8 mouse cellular contexts compared by ENCODE assay signal in the genomic region with DNA sequence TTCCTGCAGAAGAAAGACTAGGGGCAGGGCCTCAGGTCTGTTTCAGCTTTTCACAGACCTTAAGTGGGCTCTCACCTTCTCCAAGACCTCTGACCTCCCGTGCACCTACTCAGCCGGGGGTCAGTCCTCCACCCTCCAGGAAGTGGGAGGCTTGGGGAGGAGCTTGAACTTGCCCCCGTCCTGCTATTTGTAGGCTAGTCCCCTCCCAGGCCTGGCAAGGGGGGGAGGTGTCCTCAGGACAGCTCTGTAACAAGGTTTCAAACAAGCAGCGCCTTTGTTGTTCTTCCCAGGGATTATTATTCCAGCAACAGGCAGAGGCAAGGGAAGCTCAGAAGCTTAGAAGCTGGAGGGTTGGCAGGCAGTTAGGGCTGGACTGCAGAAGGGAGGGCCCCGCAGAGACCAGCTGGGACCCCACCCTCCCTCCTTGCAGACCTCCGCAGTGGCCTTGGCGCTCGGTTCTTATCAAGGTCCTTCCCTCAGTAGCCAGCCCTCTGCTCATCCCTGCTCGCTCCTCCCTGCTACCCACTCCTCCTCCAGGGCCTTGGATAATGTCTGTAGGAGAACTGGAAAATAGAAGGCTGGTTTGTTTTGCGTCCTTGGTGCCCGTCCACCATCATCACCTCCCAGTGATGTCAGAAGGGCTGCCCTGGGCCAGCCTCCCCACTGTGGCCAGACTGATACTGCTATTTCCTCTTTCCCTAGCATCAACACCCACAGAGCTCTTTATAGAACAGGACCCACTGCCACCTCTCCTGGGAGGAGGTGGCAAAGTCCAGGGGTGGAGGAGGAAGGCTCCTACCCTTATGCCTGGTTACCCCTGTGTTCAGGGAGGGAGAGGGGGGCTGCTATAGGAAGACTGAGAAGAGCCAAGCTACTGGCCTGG. TPM values are rescaled to one million over a fixed set of nuclear protein-coding genes. Genes with fewer than 3 reads are reported as not detected.
DNase-seq lines count a peak whose midpoint lies in the region; ATAC-seq lines count a peak whose summit lies in the region.

No protein-coding gene starts in this region.

- peak; percentile 49 for DNase-seq in neural tube, embryonic 10.5 days (ENCODE audit: extremely low spot score, low spot score)
- peak; percentile 44 to 52 for DNase-seq in heart, postnatal 10 days
- peak; percentile 89 for DNase-seq in testis, postnatal 14 days (ENCODE audit: low spot score)
- no peak for DNase-seq in thymus, postnatal 14 days

- H3K4me1 ChIP-seq in forebrain, embryonic 12.5 days: peaks cover 38% of the 10 kb centered on the region
- peaks cover 9% of the 10 kb centered on the region for H3K4me1 ChIP-seq in forebrain, embryonic 16.5 days (replicated peaks; ENCODE audit: control insufficient read depth, insufficient read depth, low read length)
- H3K4me1 ChIP-seq in neural tube, embryonic 15.5 days: peaks cover 37% of the 10 kb centered on the region

- H3K9ac ChIP-seq in forebrain, embryonic 12.5 days: no peak overlapping the region
- no peak overlapping the region for H3K9ac ChIP-seq in forebrain, embryonic 16.5 days (replicated peaks; ENCODE audit: low read depth, low read length)
- no peak overlapping the region for H3K9ac ChIP-seq in neural tube, embryonic 15.5 days (replicated peaks)

- H3K4me2 ChIP-seq in forebrain, embryonic 12.5 days: 0 out of 2 replicates have a peak overlapping the region, but pooled peaks have one; percentile 8
- no peak overlapping the region for H3K4me2 ChIP-seq in forebrain, embryonic 16.5 days (ENCODE audit: low read length)
- H3K4me2 ChIP-seq in neural tube, embryonic 15.5 days: no peak overlapping the region

- no peak for ATAC-seq in forebrain, embryonic 12.5 days (ENCODE audit: low FRiP score)
- no peak for ATAC-seq in forebrain, embryonic 16.5 days
- ATAC-seq in neural tube, embryonic 15.5 days (ENCODE audit: low FRiP score): no peak
- ATAC-seq in cerebellum, adult (ENCODE audit: insufficient number of reproducible peaks, low FRiP score, low TSS enrichment): no peak

- H3K4me3 ChIP-seq in forebrain, embryonic 12.5 days (replicated peaks): no peak overlapping the region
- H3K4me3 ChIP-seq in forebrain, embryonic 16.5 days (replicated peaks; ENCODE audit: low read length): no peak overlapping the region
- no peak overlapping the region for H3K4me3 ChIP-seq in neural tube, embryonic 15.5 days (replicated peaks)

- 11% methylated on average over 11 of the region's 11 CpGs for WGBS in forebrain, embryonic 12.5 days
- WGBS in forebrain, embryonic 16.5 days: 13% methylated on average over 11 of the region's 11 CpGs
- 18% methylated on average over 11 of the region's 11 CpGs for WGBS in neural tube, embryonic 15.5 days

- intact Hi-C loops in heart, postnatal 10 days (cut with DNase I): no loop called here

- no peaks in the 10 kb centered on the region for H3K36me3 ChIP-seq in forebrain, embryonic 12.5 days (replicated peaks)
- H3K36me3 ChIP-seq in forebrain, embryonic 16.5 days (ENCODE audit: control insufficient read depth, insufficient read depth): no peaks in the 10 kb centered on the region
- no peaks in the 10 kb centered on the region for H3K36me3 ChIP-seq in neural tube, embryonic 15.5 days

- no peaks in the 10 kb centered on the region for H3K9me3 ChIP-seq in forebrain, embryonic 12.5 days
- H3K9me3 ChIP-seq in forebrain, embryonic 16.5 days (ENCODE audit: control insufficient read depth, low read length): no peaks in the 10 kb centered on the region
- H3K9me3 ChIP-seq in neural tube, embryonic 15.5 days (replicated peaks): no peaks in the 10 kb centered on the region

- H3K27ac ChIP-seq in forebrain, embryonic 12.5 days: no peak overlapping the region
- no peak overlapping the region for H3K27ac ChIP-seq in forebrain, embryonic 16.5 days (ENCODE audit: low read length)
- H3K27ac ChIP-seq in neural tube, embryonic 15.5 days (replicated peaks): no peak overlapping the region

- H3K27me3 ChIP-seq in forebrain, embryonic 12.5 days: peaks cover 47% of the 10 kb centered on the region
- peaks cover 9% of the 10 kb centered on the region; the same call in 1 of the 2 replicates for H3K27me3 ChIP-seq in forebrain, embryonic 16.5 days (replicated peaks; ENCODE audit: control insufficient read depth, insufficient read depth, low read length)
- H3K27me3 ChIP-seq in neural tube, embryonic 15.5 days (replicated peaks): peaks cover 12% of the 10 kb centered on the region

RNA-seq across cellular contexts. Expression of a gene that starts 4.5 kb away (rescaled TPM):
- 2.5 and 2.6 TPM in 2 replicates for polyA plus RNA-seq in forebrain, embryonic 12.5 days (2016; fragmentation: Nextera tagmentation; extraction: Ambion mirVana)
- 4.5 and 9.5 TPM in 2 replicates for polyA plus RNA-seq in forebrain, embryonic 16.5 days (2015; fragmentation: Nextera tagmentation; extraction: Ambion mirVana)
- 21.3 and 22.8 TPM in 2 replicates for polyA plus RNA-seq in neural tube, embryonic 15.5 days (2015; fragmentation: Nextera tagmentation; extraction: Ambion mirVana)
- 1 to 10 TPM in 1 of 2 experiments, under 1 TPM in 1; 0.82 to 1.1 TPM for total RNA-seq in heart, postnatal 10 days (2021)

RNA-seq across cellular contexts. Expression of a gene that starts 17.5 kb away (rescaled TPM):
- not detected in 2 replicates for polyA plus RNA-seq in forebrain, embryonic 12.5 days (2016; fragmentation: Nextera tagmentation; extraction: Ambion mirVana)
- polyA plus RNA-seq in forebrain, embryonic 16.5 days (2015; fragmentation: Nextera tagmentation; extraction: Ambion mirVana): 0.30 TPM in 1 of 2 replicates, not detected in the other
- 0.74 and 1.6 TPM in 2 replicates for polyA plus RNA-seq in neural tube, embryonic 15.5 days (2015; fragmentation: Nextera tagmentation; extraction: Ambion mirVana)
- under 1 TPM; 0.22 TPM for total RNA-seq in heart, postnatal 10 days (2021)

RNA-seq across cellular contexts. Expression of a gene that starts 46.2 kb away (rescaled TPM):
- not detected in 2 replicates for polyA plus RNA-seq in forebrain, embryonic 12.5 days (2016; fragmentation: Nextera tagmentation; extraction: Ambion mirVana)
- 0.60 and 0.63 TPM in 2 replicates for polyA plus RNA-seq in forebrain, embryonic 16.5 days (2015; fragmentation: Nextera tagmentation; extraction: Ambion mirVana)
- not detected in 2 replicates for polyA plus RNA-seq in neural tube, embryonic 15.5 days (2015; fragmentation: Nextera tagmentation; extraction: Ambion mirVana)
- total RNA-seq in heart, postnatal 10 days (2021): not detected

RNA-seq across cellular contexts. Expression of a gene that starts 56.3 kb away (rescaled TPM):
- 13.1 and 13.3 TPM in 2 replicates for polyA plus RNA-seq in forebrain, embryonic 12.5 days (2016; fragmentation: Nextera tagmentation; extraction: Ambion mirVana)
- polyA plus RNA-seq in forebrain, embryonic 16.5 days (2015; fragmentation: Nextera tagmentation; extraction: Ambion mirVana): 3.6 and 4.4 TPM in 2 replicates
- 4.0 and 6.7 TPM in 2 replicates for polyA plus RNA-seq in neural tube, embryonic 15.5 days (2015; fragmentation: Nextera tagmentation; extraction: Ambion mirVana)
- total RNA-seq in heart, postnatal 10 days (2021): 10 to 100 TPM; 29.6 to 33.4 TPM

RNA-seq across cellular contexts. Expression of a gene that starts 58.2 kb away (rescaled TPM):
- polyA plus RNA-seq in forebrain, embryonic 12.5 days (2016; fragmentation: Nextera tagmentation; extraction: Ambion mirVana): not detected in 2 replicates
- polyA plus RNA-seq in forebrain, embryonic 16.5 days (2015; fragmentation: Nextera tagmentation; extraction: Ambion mirVana): not detected in 2 replicates
- 0.43 TPM in 1 of 2 replicates, not detected in the other for polyA plus RNA-seq in neural tube, embryonic 15.5 days (2015; fragmentation: Nextera tagmentation; extraction: Ambion mirVana)
- total RNA-seq in heart, postnatal 10 days (2021): not detected
